Mouse (Mus musculus): ENCODE results near the gene Galt. TPM values are rescaled to one million over a fixed set of nuclear protein-coding genes. Genes with fewer than 3 reads are reported as not detected.
A peak's percentile ranks its signal among the peaks of the same experiment; 100 is the strongest.
"Not testable (repeated sequence)": the region's sequence is repeated elsewhere in the genome, so short reads cannot be mapped to it uniquely, and the experiment has no call there.

Gene Galt
- total RNA-seq, 2 experiments from 2014 or later, result 57.7 to 66.1 TPM

DNA sequence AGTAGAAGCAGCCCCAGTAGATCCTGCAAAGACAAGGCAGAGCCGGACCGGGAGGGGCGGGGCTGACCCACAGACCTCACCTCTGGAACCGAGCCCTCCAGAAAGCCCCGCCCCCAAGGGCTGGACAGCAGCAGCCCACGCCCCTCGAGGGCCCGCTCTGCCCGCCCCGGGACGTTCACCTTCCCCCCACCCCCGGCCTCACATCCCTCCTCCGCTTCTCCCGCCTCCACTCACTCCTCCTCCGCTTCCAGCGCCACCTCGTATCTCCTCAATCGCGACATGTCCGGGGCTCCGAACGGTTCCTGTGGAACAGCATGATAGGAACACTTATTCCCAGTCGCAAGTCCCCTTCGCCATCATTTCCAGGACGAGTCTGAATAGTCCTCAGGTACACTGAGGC, 18.5 kb downstream of the Galt start:
- intact Hi-C loops (cut with DNase I), result not testable (repeated sequence)

DNA sequence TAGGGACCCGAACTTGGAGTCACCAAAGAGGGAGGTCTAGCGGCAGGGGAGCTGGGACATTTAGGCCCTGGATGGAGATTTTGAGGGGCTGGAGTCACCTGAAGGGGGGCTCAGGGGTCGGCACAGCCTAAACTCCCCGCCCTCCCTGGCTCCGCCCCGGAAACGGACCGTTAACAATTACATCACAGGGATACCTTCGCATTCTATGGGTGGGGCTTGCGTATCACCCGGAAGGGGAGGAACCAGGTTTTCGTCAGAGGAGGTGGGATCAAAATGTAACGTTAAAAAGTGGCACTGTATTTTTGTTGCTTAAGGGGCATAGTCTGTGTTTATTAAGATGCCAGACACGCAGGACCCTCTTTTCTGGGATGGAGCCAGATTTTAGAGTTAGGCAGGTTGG, 19.0 kb downstream of the Galt start, which contains the start of gene Ccl27a:
Gene Ccl27a, minus strand, starts transcription at position 246 of the 400 bp plus-strand sequence.
- intact Hi-C loops (cut with DNase I), result not testable (repeated sequence)
- peak; percentile 76 to 82 for DNase-seq

More for the DNA sequence above, 18.5 kb downstream of the Galt start:
- peak; percentile 72 to 74 for DNase-seq

DNA sequence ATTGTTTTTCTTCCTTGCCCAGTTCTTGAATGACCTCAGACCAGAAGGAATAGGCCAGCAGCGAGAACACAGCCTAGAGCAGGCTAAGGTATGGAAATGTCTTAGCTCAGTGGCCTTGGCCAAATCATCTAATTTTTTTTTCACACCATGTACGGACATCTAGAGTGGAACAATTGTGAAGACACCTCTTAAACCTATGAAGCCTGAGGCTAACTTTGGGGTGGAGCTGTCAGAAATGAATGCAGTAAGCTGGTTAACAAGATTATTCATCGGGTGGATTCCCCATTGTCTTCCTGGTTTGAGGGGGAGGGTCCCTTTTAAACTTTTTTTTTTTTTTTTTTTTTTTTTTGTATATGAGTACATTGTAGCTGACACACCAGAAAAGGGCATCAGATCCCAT, 19.5 kb downstream of the Galt start:
- intact Hi-C loops (cut with DNase I), result not testable (repeated sequence)

DNA sequence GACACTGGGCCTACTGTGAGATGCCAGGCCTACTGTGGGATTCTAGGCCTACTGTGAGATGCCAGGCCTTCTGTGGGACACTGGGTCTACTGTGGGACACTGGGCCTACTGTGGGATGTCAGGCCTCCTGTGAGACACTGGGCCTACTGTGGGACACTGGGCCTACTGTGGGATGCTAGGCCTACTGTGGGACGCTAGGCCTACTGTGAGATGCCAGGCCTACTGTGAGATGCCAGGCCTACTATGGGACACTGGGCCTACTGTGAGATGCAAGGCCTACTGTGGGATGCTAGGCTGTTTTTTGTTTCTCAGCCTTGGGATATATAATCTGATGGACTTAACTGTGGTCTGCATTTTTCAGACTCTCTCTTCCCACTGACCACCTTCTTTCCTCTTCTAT, 20.8 kb downstream of the Galt start:
- DNase-seq; intact Hi-C loops (cut with DNase I): not testable (repeated sequence)

More for the DNA sequence above, 19.5 kb downstream of the Galt start:
- not testable (repeated sequence) for DNase-seq

DNA sequence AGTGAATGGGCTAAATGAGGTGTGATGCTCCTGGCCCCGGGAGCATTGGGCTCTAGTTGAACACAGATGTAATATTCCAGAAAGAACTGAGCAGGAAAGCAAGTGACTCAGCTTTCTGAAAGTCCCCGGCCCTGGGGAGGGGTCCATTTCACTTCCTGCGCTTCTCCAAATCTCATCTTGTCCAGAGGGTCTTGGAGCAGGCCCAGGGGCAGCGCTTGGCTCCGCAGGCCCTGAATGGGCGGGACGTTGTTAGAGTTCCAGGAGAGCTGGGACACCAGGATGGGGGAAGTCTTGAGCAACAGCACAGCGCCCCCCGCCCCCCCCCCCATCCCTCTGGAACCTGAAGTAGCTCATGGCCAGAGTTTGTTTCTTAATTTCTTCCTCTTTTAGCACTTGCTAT, 26.2 kb downstream of the Galt start:
- DNase-seq; intact Hi-C loops (cut with DNase I): not testable (repeated sequence)

DNA sequence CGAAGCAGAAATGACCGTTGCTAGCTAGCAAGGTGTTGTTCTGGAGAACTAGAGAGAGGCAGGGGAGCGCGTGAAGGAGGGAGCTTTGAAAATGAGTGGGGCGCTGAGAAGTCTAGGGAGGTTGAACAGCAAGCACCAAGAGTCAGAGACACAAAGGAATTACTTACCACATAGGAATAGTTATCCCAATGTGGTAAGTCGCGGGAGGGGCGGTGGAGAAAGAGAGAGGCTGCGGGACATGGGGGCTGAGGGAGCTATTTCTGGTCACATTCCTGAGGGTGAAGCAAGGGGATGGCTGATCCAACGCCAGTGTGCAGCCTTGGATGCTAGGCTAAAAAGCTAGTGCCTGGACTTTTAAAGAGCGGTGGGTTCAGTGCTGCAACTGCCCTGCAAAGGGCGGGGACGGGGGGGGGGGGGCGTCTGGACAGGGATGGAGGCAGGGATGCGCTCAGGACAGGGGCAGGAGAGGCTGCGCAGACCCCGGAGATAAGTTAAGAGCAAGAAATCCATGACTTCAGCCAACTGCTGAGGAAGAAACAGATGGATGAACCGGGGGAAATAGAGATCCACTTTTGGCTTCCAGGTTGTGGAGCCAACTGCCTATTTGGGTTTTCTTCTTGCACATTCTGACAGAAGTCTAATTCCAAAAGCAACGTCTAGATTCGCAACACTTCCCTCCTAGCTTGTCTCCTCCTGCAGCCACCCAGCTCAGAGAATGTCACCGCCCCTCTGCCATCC, 26.9 kb downstream of the Galt start:
- DNase-seq; intact Hi-C loops (cut with DNase I): not testable (repeated sequence)

DNA sequence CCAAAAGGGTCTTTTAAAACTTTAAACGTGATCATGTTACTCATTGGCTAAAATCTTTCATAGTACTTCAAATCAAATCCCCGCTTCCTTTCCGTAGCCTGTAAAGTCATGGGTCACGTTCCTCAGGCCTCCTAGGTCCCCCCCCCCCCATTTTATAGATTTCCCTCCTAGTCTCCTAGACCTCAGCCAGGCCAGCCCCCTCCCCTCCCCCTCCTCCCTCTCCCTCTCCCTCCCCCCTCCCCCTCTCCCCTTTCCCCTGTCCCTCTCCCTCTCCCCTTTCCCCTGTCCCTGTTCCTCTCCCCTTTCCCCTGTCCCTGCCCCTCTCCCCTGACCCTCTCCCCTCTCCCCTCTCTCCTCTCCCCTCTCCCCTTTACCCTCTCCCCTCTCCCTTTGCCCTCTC, 27.7 kb downstream of the Galt start:
- intact Hi-C loops (cut with DNase I); DNase-seq: not testable (repeated sequence)

DNA sequence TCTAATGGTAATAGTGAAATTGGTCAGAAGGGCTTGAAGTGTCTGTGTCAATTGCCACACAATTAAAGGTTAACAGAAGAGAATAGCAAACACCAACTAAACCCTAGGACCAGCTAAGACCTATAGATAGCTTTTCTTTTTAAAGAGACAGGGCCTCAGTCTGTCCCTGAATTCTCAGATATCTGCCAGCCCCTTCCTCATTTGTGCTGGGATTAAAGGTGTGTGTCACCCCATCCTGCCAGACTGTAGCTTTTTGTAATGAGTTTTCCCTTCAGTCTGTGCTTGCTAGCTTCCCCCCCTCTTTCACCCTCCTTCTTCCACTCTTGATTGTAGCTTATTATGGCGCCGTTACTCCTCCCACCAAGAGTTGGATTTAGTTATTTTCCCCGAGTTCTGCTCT, 28.2 kb downstream of the Galt start:
- DNase-seq; intact Hi-C loops (cut with DNase I): not testable (repeated sequence)

Other genes starting within 250 kb of the Galt start
- under 1 TPM in 1 of 2 experiments, not detected in 1; 0.31 TPM for gene 1110017D15Rik, start 237.9 kb upstream of the Galt start, total RNA-seq (2021)
- 10 to 100 TPM; 18.6 to 21.8 TPM for gene Fam219a, start 185.7 kb upstream of the Galt start, total RNA-seq (2021)
- 1 to 10 TPM in 1 of 2 experiments, under 1 TPM in 1; 0.84 to 1.6 TPM for gene Dnaic1, start 185.5 kb upstream of the Galt start, total RNA-seq (2021)
- gene Enho, start 114.9 kb upstream of the Galt start, total RNA-seq (2021), result 1 to 10 TPM; 4.2 to 4.4 TPM
- 1 to 10 TPM; 3.3 to 7.5 TPM for gene Cntfr, start 58.1 kb upstream of the Galt start, total RNA-seq (2021)
- gene Il11ra1, start 55.2 kb upstream of the Galt start, total RNA-seq (2021), result 10 to 100 TPM; 65.3 to 66.2 TPM
- gene Rpp25l, start 41.7 kb upstream of the Galt start, total RNA-seq (2021), result 10 to 100 TPM; 28.0 to 32.1 TPM
- gene Dctn3, start 32.1 kb upstream of the Galt start, total RNA-seq (2021), result 10 to 100 TPM; 85.9 to 92.3 TPM
- gene Arid3c, start 24.1 kb upstream of the Galt start, total RNA-seq (2021), result not detected
- gene Sigmar1, start 929 bp downstream of the Galt start, total RNA-seq (2021), result 10 to 100 TPM; 23.8 to 28.6 TPM
- 10 to 100 TPM; 23.1 to 24.3 TPM for gene Ccl27a, start 19.0 kb downstream of the Galt start, total RNA-seq (2021)
- not detected for gene Gm21541, start 148.4 kb downstream of the Galt start, total RNA-seq (2021)
- under 1 TPM; 0.45 to 0.69 TPM for gene Gm20878, start 186.3 kb downstream of the Galt start, total RNA-seq (2021)
- under 1 TPM in 1 of 2 experiments, not detected in 1; 0.07 TPM for gene Fam205a4, start 210.8 kb downstream of the Galt start, total RNA-seq (2021)